10 mouse cellular contexts compared by ENCODE assay signal in genomic region chr19:40702406-40702805, GRCm38 (mm10). TPM values are rescaled to one million over a fixed set of nuclear protein-coding genes. Genes with fewer than 3 reads are reported as not detected.
DNase-seq lines count a peak whose midpoint lies in the region; ATAC-seq and TF ChIP-seq lines count a peak whose summit lies in the region.
"Had no signal": no experiment of that assay in that cellular context is flagged by ENCODE, and none has a peak within 500 bp of the region (broad histone marks: within the 10 kb centered on the region; RNA-seq: fewer than 3 reads in every experiment).

No protein-coding gene starts in this region.

- no peak overlapping the region for H3K4me2 ChIP-seq in embryonic facial prominence, embryonic 14.5 days (ENCODE audit: low read depth, low read length)
- H3K4me2 ChIP-seq in lung, embryonic 14.5 days = no peak overlapping the region
- no peak overlapping the region for H3K4me2 ChIP-seq in intestine, embryonic 16.5 days (ENCODE audit: low read depth, low read length)
- H3K4me2 ChIP-seq: embryonic facial prominence, embryonic 13.5 days; limb, embryonic 13.5 days had no signal

- no peaks in the 10 kb centered on the region for H3K27me3 ChIP-seq in embryonic facial prominence, embryonic 14.5 days (replicated peaks; ENCODE audit: control insufficient read depth, insufficient read depth, low read length)
- no peaks in the 10 kb centered on the region for H3K27me3 ChIP-seq in embryonic facial prominence, embryonic 10.5 days (replicated peaks; ENCODE audit: low read depth, poor library complexity, severe bottlenecking)
- H3K27me3 ChIP-seq in lung, embryonic 14.5 days (ENCODE audit: insufficient read depth, low read length) = no peaks in the 10 kb centered on the region
- H3K27me3 ChIP-seq in intestine, embryonic 16.5 days (replicated peaks; ENCODE audit: control insufficient read depth, insufficient read depth, low read length) = no peaks in the 10 kb centered on the region
- H3K27me3 ChIP-seq: embryonic facial prominence, embryonic 13.5 days; limb, embryonic 13.5 days had no signal

- no peak for TF ChIP-seq CTCF in lung, embryonic 14.5 days (IDR thresholded peaks at IDR 0.05; ENCODE audit: low read depth)
- no peak for TF ChIP-seq CTCF in lung, adult 2 months (IDR thresholded peaks at IDR 0.05; ENCODE audit: insufficient read depth, low read length)

- no peak overlapping the region for H3K9ac ChIP-seq in embryonic facial prominence, embryonic 14.5 days (ENCODE audit: low read depth, low read length)
- H3K9ac ChIP-seq in lung, embryonic 14.5 days = no peak overlapping the region
- no peak overlapping the region for H3K9ac ChIP-seq in intestine, embryonic 16.5 days (ENCODE audit: low read depth, low read length)
- H3K9ac ChIP-seq: embryonic facial prominence, embryonic 13.5 days; limb, embryonic 13.5 days had no signal

- TF ChIP-seq POLR2A in lung, adult 2 months (IDR thresholded peaks at IDR 0.05; ENCODE audit: borderline replicate concordance, extremely low read depth, low read depth, low read length) = no peak

- no peak for DNase-seq in embryonic facial prominence, embryonic 14.5 days (ENCODE audit: low spot score)
- no peak for DNase-seq in embryonic facial prominence, embryonic 10.5 days (ENCODE audit: low spot score)
- DNase-seq in lung, embryonic 14.5 days = peak; percentile 31
- no peak for DNase-seq in lung, adult 2 months
- DNase-seq in layer of hippocampus, postnatal 10 days (ENCODE audit: low spot score in 2 of 2) = peak; percentile 24 to 47
- DNase-seq in right cerebral cortex, postnatal 10 days (ENCODE audit: low spot score in 2 of 2) = peak; percentile 70 to 76

- H3K4me3 ChIP-seq in embryonic facial prominence, embryonic 14.5 days (ENCODE audit: low read depth, low read length) = no peak overlapping the region
- H3K4me3 ChIP-seq in embryonic facial prominence, embryonic 10.5 days = no peak overlapping the region
- no peak overlapping the region for H3K4me3 ChIP-seq in lung, embryonic 14.5 days (ENCODE audit: low read depth, low read length)
- H3K4me3 ChIP-seq in lung, adult 2 months (replicated peaks; ENCODE audit: extremely low read depth, low read depth, low read length) = no peak overlapping the region
- H3K4me3 ChIP-seq in intestine, embryonic 16.5 days (ENCODE audit: low read length) = no peak overlapping the region
- H3K4me3 ChIP-seq: embryonic facial prominence, embryonic 13.5 days; limb, embryonic 13.5 days had no signal

- 0 out of 2 replicates have a peak overlapping the region, but pooled peaks have one; percentile 44 for H3K27ac ChIP-seq in embryonic facial prominence, embryonic 14.5 days (replicated peaks; ENCODE audit: low read depth, low read length)
- H3K27ac ChIP-seq in embryonic facial prominence, embryonic 10.5 days (replicated peaks) = no peak overlapping the region
- H3K27ac ChIP-seq in lung, embryonic 14.5 days (ENCODE audit: low read depth) = peak overlapping the region; percentile 32; the same call in 1 of the 2 replicates
- no peak overlapping the region for H3K27ac ChIP-seq in intestine, embryonic 16.5 days (ENCODE audit: low read length)
- H3K27ac ChIP-seq: embryonic facial prominence, embryonic 13.5 days; limb, embryonic 13.5 days had no signal

- no peaks in the 10 kb centered on the region for H3K9me3 ChIP-seq in embryonic facial prominence, embryonic 14.5 days (ENCODE audit: control insufficient read depth, low read length)
- no peaks in the 10 kb centered on the region for H3K9me3 ChIP-seq in embryonic facial prominence, embryonic 10.5 days
- no peaks in the 10 kb centered on the region for H3K9me3 ChIP-seq in lung, embryonic 14.5 days (ENCODE audit: low read depth, low read length)
- no peaks in the 10 kb centered on the region for H3K9me3 ChIP-seq in intestine, embryonic 16.5 days (ENCODE audit: control insufficient read depth, low read length)
- H3K9me3 ChIP-seq: embryonic facial prominence, embryonic 13.5 days; limb, embryonic 13.5 days had no signal

- H3K36me3 ChIP-seq in embryonic facial prominence, embryonic 14.5 days (ENCODE audit: control insufficient read depth, insufficient read depth, low read length) = no peaks in the 10 kb centered on the region
- no peaks in the 10 kb centered on the region for H3K36me3 ChIP-seq in embryonic facial prominence, embryonic 10.5 days (replicated peaks)
- no peaks in the 10 kb centered on the region for H3K36me3 ChIP-seq in lung, embryonic 14.5 days (ENCODE audit: insufficient read depth)
- no peaks in the 10 kb centered on the region for H3K36me3 ChIP-seq in intestine, embryonic 16.5 days (ENCODE audit: control insufficient read depth, insufficient read depth, low read length)
- H3K36me3 ChIP-seq: embryonic facial prominence, embryonic 13.5 days; limb, embryonic 13.5 days had no signal

- no peaks in the 10 kb centered on the region; the same call in 1 of the 2 replicates for H3K4me1 ChIP-seq in embryonic facial prominence, embryonic 14.5 days (ENCODE audit: control insufficient read depth, insufficient read depth, low read length)
- peaks cover 4% of the 10 kb centered on the region; the same call in 1 of the 2 replicates for H3K4me1 ChIP-seq in embryonic facial prominence, embryonic 10.5 days
- no peaks in the 10 kb centered on the region for H3K4me1 ChIP-seq in lung, embryonic 14.5 days (ENCODE audit: insufficient read depth)
- H3K4me1 ChIP-seq in lung, adult 2 months (ENCODE audit: control insufficient read depth, insufficient read depth, low read length) = peaks cover 24% of the 10 kb centered on the region
- peaks cover 4% of the 10 kb centered on the region; the same call in 1 of the 2 replicates for H3K4me1 ChIP-seq in intestine, embryonic 16.5 days (ENCODE audit: control insufficient read depth, insufficient read depth, low read length)

- ATAC-seq in embryonic facial prominence, embryonic 14.5 days (ENCODE audit: low read depth) = peak; percentile 50; the same call in 1 of the 2 replicates
- ATAC-seq in lung, embryonic 14.5 days (ENCODE audit: insufficient read depth) = no peak
- ATAC-seq in intestine, embryonic 16.5 days = no peak
- ATAC-seq in megakaryocyte-erythroid progenitor cell, adult 5-6 weeks (replicated peaks; ENCODE audit: low FRiP score, low TSS enrichment, poor library complexity, severe bottlenecking) = no peak

- WGBS in embryonic facial prominence, embryonic 14.5 days = 55% methylated on average over 4 of the region's 4 CpGs
- 65% methylated on average over 4 of the region's 4 CpGs for WGBS in embryonic facial prominence, embryonic 10.5 days
- WGBS in lung, embryonic 14.5 days = 48% methylated on average over 4 of the region's 4 CpGs
- 30% methylated on average over 4 of the region's 4 CpGs for WGBS in lung, adult 2 months
- WGBS in intestine, embryonic 16.5 days = 62% methylated on average over 4 of the region's 4 CpGs

RNA-seq across cellular contexts. Expression of gene Cc2d2b, which starts 46.1 kb away (rescaled TPM):
- not detected in 2 replicates for polyA plus RNA-seq in embryonic facial prominence, embryonic 14.5 days (2014; fragmentation: Nextera tagmentation; extraction: Ambion mirVana)
- polyA plus RNA-seq in embryonic facial prominence, embryonic 10.5 days (2016; fragmentation: Nextera tagmentation; extraction: Ambion mirVana) = 0.22 and 0.38 TPM in 2 replicates
- polyA plus RNA-seq in lung, embryonic 14.5 days (2014; fragmentation: Nextera tagmentation; extraction: Ambion mirVana) = not detected in 2 replicates
- 0.02 TPM in 1 of 2 replicates, not detected in the other for polyA plus RNA-seq in lung, adult 2 months (2012; rRNA removed)
- total RNA-seq in layer of hippocampus, postnatal 10 days (2021) = 1 to 10 TPM; 1.4 to 1.7 TPM
- polyA plus RNA-seq in intestine, embryonic 16.5 days (2015; fragmentation: Nextera tagmentation; extraction: Ambion mirVana) = not detected in 2 replicates
- 1.6 TPM in 1 of 2 replicates, not detected in the other for total RNA-seq in megakaryocyte-erythroid progenitor cell, adult 5-6 weeks (2014; fragmentation: Nextera tagmentation)
- 3.3 and 11.4 TPM in 2 replicates for total RNA-seq in megakaryocyte-erythroid progenitor cell, adult 5-6 weeks (2017)

Comparison
In these comparisons a context has a peak if more than half of its experiments do, and no peak if none do; other contexts are left out.
1. DNase-seq: peak in lung, embryonic 14.5 days (single experiment), layer of hippocampus, postnatal 10 days (2 of 2) and right cerebral cortex, postnatal 10 days (2 of 2); none in embryonic facial prominence, embryonic 14.5 days (single experiment), embryonic facial prominence, embryonic 10.5 days (single experiment) and lung, adult 2 months (single experiment).
2. H3K27ac ChIP-seq: peak in embryonic facial prominence, embryonic 14.5 days (single experiment) and lung, embryonic 14.5 days (single experiment); none in embryonic facial prominence, embryonic 10.5 days (single experiment) and intestine, embryonic 16.5 days (single experiment).